Mouse (Mus musculus): Measurements from ENCODE around the gene Ccdc190.

Gene Ccdc190

DNA sequence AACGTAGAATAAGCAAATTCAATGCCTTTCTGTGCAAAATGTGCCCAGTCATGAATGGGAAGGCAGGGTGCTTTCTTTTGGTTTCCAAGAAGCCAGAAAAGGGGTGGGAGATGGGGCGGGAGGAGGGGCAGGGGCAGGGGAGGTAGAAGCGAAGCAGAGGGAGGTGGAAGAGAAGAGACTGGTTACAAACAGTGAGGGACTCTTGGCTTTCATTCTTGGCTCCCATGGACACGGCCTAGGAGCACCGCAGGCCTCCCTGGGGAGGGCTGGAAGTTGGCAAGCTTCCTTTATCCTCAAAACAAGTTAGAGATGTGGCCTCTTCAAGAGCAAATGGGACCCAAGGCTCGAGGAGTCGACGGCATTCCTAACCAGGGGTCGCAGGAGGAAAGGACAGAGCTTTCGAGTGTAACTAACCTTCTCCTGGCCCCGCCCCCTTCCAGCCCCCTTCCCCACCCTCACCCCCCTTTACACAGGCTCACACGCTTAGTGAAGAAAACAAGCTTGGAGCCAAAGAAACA lies at the start of gene Ccdc190:
Gene Ccdc190 (plus strand): TSS at position 195 of the 518 bp plus-strand sequence.
- no peak for DNase-seq (ENCODE audit: low spot score)

DNA sequence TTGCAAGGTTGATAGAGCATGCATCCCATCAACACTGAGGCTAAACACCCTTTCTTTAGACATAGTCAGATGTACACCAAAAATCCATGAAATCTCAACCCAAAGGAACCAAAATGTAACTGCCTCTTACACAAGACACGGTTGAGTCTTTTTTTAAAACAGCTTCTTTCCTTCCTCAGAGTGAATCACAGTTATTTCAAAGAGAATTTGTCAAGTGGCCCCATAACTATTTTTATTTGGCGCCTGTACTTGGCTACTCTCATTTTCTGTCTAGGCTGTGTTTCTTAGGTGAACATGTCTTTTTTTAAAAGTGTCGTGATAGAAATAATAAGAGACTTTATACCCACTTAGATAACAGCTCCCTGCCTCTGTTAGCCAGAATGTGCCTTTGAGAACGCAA lies 49.4 kb upstream of the Ccdc190 start:
- DNase-seq (ENCODE audit: low spot score), result no peak

DNA sequence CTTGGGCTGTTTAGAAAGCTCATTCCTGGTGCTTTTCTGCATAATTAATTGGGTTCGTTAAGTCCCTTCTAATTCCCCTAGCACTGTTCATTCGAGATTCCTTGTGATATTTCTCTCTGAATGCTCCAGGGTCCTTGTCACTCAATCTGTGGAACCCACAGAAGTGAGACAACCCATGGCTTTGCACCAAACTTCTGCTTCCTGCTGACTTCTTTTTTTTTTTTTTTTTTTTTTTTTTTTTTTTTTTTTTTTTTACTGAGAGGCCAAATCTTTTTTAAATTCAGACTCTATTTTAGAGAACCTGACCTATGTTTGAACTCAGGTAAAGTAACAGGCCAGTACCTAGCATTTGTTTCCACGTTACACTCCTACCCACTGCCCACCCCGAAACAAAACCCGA lies 48.3 kb upstream of the Ccdc190 start:
- DNase-seq (ENCODE audit: low spot score), result no peak

DNA sequence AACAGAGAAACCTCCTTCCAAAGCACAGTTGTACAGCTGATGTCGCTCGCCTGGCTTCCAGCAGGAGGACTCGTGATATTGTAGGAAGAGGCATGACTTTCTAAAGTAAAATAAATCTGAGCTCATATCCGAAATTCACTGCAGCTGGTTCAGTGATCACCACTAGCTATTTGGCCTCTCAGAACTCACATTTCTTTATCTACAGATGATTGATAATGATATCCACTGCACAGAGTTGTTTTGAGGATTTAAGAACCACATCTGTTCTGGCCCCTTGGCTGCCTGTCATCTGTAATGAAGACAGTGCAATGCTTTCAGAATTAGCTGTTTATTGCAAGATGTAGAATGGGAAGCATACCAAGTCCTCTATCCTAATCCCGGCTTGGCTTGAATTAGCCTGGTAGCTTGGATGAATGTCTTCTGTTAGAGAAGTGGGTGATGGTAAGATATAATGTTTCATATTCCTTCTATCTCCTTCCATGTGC lies 45.3 kb upstream of the Ccdc190 start:
- no peak for DNase-seq (ENCODE audit: low spot score)

DNA sequence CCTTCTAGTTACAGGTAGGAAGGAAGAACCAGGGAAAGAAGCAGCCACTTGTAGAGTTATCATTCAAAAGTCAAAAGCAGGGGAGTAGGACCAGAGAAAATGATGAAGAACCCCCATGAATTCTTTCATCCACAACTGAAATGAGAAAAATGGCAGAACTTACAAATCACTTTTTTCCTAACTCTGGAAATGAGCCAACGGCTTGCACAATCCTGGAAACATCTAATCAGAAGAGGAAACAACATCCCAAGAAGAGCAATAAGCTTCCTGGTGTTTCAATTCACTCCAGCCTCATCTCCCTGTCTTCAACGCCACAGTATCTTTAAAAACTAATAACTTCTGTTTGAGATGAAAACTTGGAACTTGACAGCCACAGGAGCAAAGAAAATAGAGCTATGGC lies 39.2 kb upstream of the Ccdc190 start:
- no peak for DNase-seq (ENCODE audit: low spot score)

DNA sequence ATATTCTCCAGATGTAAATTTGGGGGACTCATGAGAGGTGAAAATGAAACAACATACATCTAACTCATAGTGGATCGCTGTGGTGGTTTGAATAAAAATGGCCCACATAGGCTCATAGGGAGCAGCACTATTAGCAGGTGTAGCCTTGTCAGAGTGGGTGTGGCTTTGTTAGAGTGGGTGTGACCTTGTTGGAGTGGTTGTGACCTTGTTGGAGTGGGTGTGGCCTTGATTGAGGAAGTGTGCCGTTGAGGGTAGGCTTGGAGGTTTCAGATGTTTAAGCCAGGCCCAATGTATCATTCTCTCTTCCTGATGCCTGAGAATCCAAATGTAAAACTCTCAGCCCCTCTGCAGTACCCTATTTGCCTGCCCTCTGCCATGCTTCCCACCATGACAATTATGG lies 34.5 kb upstream of the Ccdc190 start:
- DNase-seq (ENCODE audit: low spot score), result no peak

DNA sequence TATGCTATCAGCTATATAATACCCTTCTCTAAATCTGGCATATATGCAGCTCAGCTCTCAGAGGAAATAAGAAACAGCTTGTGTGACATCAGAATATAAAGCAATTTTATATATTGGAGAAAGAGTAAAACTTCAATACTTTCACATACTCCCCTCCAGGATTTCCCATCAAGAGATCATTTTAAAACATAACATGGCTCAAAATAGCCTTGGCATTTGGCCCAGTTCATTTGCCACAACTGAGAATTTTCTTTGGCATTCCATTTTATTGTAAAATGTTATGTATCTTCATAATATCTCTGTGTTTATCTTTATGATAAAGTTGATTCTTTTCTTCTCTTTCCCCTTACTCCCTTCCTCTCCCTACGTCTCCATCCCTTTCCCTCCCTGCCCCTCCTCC lies 32.8 kb upstream of the Ccdc190 start:
- DNase-seq (ENCODE audit: low spot score), result no peak

DNA sequence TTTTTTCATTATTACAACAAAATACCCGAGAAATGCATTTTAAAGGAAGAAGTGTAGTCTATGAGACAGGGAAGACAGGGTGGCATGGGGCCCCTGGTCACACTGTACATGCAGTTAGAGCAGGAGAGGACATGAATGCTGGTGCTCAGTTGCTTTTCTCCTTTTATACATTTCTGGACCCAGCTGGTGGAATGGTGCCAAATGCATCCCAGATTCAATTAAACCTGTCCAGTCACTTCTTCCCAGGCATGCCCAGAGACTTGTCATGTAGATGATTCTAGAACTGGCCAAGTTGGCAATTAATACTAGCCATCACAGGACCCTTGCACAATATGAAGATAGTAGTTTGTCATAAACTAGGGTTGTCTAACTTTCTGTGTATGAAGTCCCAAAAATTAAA lies 30.5 kb upstream of the Ccdc190 start:
- DNase-seq (ENCODE audit: low spot score), result no peak

DNA sequence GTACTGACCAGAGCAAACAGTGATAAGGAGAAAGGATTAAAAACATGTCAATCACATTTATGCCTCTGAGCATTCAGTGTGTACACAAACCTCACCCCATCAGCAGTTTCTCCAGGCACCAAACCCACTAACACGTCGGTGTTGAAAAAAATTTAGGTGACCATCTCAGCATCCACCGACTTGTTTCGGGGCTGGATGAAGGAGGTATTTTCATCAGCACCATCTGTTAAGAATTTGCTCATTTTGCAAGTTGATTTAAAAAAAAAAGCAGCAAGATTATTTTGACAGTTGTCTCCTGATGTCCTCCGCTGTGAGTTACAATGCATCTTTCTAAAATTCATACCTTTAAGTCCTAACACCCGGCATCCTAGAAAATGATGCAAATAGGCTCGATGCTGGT lies 29.8 kb upstream of the Ccdc190 start:
- DNase-seq (ENCODE audit: low spot score), result no peak

DNA sequence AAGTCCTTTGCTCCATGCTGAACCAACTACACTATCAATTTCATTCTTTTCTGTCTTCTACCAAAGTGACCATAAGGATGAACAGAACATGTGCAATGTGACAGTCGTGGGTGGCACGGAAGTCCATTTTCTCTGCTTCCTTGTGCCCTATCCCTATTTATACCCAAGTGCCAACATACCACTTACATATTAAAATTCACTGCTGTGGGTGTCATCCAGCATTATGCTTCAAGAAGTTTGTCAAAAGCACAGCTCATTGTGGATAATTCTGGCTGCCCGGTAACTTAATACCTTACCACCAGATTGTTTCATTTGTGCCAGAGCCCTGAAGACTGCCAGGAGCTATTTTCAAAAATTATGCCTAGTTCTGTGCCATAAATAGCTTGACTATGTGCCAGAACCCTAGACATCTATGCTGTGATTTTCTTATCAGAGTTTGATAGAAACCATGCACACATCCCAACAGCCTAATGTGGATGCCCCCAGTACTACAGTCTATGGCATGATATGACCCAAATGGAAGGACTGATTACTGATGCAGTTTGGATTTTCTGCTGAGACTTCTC lies 27.6 kb upstream of the Ccdc190 start:
- no peak for DNase-seq (ENCODE audit: low spot score)

DNA sequence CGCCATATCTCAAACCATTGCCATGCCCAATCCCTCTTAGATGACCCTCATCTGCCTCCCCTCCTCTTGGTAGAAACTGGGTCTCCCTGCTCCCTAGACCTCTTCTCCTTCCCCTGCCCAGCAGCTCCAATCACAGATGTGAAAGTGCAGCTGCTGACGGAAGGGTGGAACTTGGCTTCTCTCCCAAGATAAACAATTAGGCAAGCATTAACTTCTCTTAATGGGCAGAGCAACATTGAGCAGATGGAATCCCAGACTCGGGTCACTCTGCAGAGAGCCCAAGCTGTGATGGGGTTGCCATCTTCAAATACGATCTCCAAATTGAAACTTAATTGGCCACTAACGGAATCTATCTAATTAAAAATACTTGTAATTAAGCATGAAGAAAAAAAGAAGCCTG lies 19.3 kb upstream of the Ccdc190 start:
- DNase-seq (ENCODE audit: low spot score), result no peak

DNA sequence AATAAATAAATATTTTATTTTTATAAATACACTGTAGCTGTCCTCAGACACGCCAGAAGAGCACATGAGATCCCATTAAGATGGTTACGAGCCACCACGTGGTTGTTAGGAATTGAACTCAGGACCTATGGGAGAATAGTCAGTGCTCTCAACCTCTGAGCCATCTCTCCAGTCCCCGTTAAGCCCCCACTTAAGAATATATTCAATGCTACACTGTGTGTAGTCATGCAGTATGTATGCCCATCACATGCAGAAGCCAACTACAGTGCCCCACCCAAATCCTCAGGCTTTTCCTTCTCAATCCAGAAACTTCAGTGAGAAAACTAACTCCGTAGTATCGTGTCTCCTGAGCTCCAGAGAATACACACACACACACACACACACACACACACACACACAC lies 18.8 kb upstream of the Ccdc190 start:
- no peak for DNase-seq (ENCODE audit: low spot score)

DNA sequence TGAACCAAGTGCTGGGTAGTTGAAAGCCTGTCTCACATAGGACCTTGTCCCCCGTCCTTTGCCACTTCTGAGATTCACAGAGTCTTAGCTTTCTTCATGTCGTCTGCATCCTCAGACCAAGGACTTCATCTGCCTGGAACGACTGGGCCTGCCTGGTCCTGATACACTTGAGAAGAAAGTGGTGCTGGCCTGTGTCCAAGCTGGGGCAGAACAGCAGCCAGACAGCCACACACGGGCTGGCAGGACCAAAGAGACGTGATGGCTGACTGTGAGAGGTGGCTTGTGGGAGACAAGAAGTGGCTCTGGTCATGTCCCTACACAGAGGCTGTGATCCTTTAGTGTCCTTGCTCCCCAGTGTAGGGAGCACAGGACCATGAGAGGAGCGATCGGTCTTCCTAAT lies 17.7 kb upstream of the Ccdc190 start:
- DNase-seq (ENCODE audit: low spot score), result no peak

DNA sequence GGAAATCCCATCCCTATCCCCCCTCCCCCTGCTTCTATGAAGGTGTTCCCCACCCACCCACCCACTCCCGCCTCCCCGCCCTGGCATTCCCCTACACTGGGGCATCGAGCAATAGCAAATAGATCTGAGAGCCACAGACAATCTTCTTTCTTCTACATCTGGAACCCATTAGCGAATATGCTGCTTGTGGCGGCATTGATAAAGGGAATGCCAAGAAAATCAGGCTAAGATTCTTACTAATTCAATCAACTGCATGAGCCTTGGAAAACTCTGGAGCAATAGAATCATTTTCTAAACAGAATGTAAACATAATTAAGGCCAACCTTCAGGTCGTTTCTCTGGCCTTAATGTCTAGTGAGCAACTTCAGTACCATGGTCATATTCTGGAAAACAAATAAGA lies 16.9 kb upstream of the Ccdc190 start:
- no peak for DNase-seq (ENCODE audit: low spot score)

DNA sequence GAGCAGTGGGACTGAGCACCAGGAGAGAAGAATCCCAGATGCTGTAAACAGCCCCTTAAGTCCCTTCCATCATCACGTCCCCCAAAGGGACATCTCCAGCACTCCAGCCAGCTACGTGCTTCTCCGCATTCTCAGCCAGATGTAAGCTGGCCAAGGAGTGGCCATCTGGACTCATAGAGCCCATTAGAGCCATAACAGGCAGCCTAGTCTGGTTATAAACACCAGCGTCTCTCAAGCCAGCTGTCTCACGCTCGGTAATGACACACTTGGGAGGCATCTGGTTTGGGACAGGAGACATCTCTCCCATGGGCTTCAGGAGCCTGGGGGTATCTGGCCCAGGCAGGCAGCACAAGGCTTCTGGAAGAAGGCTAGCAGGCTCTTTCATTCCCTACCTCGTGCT lies 11.8 kb upstream of the Ccdc190 start:
- no peak for DNase-seq (ENCODE audit: low spot score)

DNA sequence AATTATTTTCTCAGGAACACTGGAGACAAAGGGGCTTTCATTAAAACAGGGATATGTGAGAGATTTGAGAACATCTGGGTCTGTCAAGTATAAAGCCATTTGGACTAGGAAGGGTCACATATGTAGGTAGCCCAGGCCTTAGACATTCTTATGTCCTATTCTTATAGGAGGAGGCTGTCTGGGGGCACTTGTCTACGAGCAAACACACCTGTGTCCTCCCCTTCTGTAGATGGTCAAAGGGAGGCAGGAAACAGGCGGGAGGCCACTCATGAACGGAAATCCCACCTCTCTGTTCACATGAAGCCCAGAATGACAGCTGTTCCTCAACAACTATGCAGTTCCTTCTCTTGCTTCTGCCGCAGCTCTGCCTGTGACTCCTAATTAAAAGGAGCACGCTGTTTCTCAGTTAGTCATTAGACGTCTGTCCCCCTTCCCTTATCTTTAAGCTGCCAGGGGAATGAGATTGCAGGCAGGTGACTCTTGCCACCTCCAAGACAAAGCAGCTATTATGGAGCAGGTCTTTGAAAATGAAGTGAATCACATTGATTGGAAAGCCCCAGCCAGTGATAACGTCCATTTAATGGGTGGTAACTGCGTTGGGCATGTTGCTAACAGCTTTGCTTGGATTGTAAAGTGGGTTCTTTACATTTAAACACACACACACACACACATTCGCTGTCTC lies 11.2 kb upstream of the Ccdc190 start:
- DNase-seq (ENCODE audit: low spot score), result no peak

DNA sequence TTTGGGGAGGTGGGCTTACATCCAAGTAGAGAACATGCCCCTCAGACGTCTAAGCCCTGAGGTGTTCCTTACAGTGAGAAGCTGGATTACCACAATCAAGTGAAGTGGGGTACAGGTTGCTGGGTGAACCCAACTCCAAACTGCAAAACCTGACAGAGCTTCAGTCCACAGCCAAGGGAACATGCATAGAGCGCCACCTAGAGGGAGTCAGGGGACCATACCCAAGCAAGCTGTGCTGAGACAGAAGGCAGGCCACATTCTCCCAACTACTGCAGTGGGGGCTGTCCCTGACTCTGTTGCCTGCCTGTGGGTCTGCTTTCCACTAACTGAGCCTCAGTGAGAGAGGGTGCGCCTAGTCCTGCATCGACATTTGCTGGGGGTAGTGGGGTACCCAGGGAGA lies 10.4 kb upstream of the Ccdc190 start:
- peak; percentile 7 for DNase-seq (ENCODE audit: low spot score)

DNA sequence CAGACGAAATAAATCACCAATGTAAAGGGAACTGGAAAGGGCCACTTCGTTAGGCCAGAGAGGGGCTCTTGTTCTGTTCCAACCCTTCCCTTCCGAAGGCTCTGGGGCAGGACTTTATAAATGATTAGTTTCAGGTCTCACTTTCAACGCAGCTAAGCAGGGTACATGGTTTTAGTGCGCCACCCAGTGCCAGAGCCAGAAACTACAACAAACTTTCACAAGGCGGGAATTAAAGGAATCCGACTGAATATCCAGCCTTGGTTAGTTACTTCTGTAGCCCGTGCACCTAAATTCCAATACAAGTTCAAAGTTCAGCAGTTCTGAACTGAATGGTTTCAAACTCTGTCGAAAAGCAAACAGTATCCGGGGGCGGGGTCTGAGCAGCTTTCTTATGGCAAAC lies 9.2 kb upstream of the Ccdc190 start:
- DNase-seq (ENCODE audit: low spot score), result no peak

DNA sequence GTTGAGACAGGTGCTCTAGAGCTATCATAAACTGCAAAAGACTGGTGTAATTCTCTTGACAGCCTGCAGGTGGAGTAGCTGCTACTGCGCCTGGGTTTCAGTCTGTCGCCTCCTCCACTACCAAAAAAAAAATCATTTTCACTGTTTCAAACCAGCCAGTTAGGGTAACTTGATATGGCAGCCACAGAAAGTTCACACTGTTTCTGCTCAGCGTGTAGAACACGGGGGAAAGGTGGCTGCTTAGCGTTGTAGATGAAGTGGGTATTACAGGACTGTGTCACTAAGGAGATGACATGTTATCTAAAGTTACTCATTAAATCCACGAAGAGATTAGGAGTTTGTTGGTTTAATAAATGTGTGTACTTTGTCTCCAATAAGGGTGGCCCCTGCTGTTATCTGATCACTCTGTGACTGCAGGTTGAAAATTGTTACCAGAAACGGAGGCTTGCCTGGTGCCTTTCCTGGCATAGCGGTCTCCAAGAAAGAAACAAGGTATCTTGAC lies 6.7 kb upstream of the Ccdc190 start:
- peak; percentile 9 for DNase-seq (ENCODE audit: low spot score)

DNA sequence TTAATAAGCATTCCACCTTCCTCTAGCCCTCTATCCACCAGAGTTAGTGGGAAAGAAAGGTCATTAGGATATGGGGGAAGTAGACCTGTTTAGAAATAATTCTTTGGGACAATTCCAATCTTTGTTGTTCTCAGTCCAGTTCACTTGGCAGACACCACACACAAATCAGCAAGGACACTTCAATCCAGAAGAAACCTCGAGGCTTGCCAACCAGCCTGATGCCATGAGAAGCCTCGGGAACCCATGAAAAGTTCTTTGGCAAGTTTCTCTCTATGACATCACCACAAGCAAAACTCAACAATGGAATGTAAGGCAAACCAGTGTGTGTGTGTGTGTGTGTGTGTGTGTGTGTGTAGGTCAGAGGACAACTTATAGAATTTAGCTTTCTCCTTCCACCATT lies 3.9 kb upstream of the Ccdc190 start:
- no peak for DNase-seq (ENCODE audit: low spot score)

DNA sequence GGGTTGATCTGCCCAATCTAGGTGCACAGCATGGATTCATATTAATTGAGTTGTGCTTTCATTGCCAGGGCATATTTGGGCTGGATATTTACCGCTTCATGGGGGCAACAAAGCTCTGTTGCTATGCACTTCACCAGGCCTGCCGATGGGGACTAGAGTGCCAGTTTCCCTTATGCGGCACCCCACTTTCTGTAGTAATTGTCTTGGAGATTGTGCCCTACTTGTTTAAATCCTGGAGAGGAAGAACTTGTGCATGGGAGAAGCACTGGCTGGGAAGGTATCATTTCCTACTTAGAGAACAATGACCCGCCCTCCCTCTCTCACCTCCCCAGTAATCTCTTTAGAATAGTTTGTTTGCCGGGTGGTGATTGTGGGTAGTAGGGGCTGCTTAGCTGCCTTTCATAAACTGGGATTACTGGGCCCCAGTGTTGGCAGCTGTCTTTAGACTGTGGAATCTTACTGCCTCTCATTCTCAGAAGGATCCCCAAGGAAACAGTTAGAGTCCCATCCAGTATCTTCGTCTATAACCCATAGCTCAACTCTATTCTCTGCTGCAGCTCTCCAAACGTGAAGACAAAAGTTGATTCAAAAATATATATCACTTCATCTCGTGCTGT lies 587 bp upstream of the Ccdc190 start:
- DNase-seq (ENCODE audit: low spot score), result no peak

DNA sequence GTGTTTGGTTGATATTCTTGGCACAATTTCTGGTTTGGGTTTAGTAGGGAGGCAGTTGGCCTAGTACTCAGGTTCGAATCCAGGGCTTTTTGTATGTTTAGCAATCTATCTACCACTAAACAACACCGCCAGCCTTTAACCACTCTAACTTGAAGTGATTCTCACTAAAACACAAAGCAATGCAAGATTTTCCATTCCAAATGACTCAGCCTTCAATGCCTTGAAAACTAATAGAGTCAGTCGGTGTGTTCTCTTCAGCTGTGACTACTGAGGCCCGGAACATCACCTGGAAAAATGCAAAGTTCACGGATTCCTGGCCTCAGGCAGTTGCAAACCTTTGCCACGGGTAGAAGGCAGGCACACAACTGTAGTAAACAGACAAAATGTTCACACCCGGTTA lies 3.2 kb downstream of the Ccdc190 start:
- no peak for DNase-seq (ENCODE audit: low spot score)

DNA sequence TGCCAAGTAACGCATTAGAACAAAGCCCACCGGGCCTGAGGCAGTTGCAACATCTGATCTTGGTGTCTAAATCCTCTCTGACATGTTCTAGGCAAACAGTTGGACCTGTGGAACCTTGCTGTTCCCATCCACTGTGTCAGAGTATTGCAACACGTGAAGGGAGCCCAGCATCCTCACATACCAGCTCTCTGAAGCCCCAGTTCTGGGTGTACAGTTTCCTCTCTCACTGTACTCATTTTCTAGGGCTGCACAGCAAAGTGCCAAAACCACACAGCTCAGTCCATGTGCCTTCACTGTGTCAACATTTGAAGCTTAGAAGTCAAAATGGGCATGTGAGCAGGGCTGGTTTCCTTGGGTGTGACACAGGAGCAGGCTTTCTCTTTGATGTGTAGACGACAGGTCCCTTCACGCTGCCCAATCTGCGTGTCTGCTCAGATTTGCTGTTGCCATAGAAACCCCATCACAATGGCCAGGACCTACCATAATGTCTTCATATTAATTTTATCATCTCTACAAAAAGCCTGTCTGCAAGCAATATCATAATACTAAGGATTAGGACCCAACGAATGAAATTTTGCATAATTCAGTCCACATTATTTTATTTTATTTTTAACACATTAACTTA lies 3.8 kb downstream of the Ccdc190 start:
- DNase-seq (ENCODE audit: low spot score), result no peak

Measured in T-cell, adult 2 months (primary cell).